ENCODE assay signal across 24 mouse cellular contexts in the genomic region with DNA sequence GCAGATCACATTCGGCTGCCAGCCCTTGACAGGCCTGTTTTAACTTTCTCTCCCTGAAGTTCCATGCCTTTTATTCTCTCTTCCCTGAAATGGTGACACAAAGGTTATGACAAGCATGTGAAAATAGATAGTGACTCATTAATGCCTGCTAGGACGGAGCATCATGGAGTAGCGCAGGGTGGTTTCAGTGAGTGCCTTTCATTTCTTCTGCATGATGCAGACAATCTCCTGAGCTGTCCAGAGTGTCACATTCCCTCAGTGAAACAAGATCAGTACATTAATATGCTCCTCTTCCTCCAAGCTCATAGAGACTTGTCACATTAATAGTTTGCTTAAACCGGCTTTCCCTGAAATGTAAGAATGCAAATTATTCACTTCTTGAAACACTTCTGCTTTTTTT.
DNase-seq lines count a peak whose midpoint lies in the region; ATAC-seq and TF ChIP-seq lines count a peak whose summit lies in the region.
"Had no signal": no experiment of that assay in that cellular context is flagged by ENCODE, and none has a peak within 500 bp of the region (broad histone marks: within the 10 kb centered on the region; RNA-seq: fewer than 3 reads in every experiment).

No protein-coding gene starts in this region.

- H3K9ac ChIP-seq in midbrain, embryonic 13.5 days (replicated peaks): no peak overlapping the region
- no peak overlapping the region for H3K9ac ChIP-seq in CH12.LX (ENCODE audit: insufficient read depth, low read depth)
- H3K9ac ChIP-seq: embryonic facial prominence, embryonic 12.5 days; forebrain, embryonic 13.5 days; hindbrain, embryonic 12.5 days; hindbrain, embryonic 15.5 days had no signal

- no peaks in the 10 kb centered on the region for H3K9me3 ChIP-seq in midbrain, embryonic 13.5 days
- no peaks in the 10 kb centered on the region for H3K9me3 ChIP-seq in midbrain, embryonic 10.5 days (replicated peaks)
- H3K9me3 ChIP-seq in CH12.LX (replicated peaks; ENCODE audit: low read length): no peaks in the 10 kb centered on the region
- H3K9me3 ChIP-seq: embryonic facial prominence, embryonic 12.5 days; forebrain, embryonic 10.5 days; forebrain, embryonic 13.5 days; G1E; hindbrain, embryonic 12.5 days; hindbrain, embryonic 15.5 days had no signal

- ATAC-seq in midbrain, embryonic 13.5 days: peak; percentile 56; the same call in 1 of the 2 replicates
- ATAC-seq: forebrain, embryonic 13.5 days; forebrain, embryonic 16.5 days had no signal

- H3K27ac ChIP-seq in midbrain, embryonic 13.5 days: no peak overlapping the region
- no peak overlapping the region for H3K27ac ChIP-seq in midbrain, embryonic 10.5 days (replicated peaks)
- no peak overlapping the region for H3K27ac ChIP-seq in CH12.LX (ENCODE audit: insufficient read depth, low read depth)
- H3K27ac ChIP-seq: embryonic facial prominence, embryonic 12.5 days; forebrain, embryonic 10.5 days; forebrain, embryonic 13.5 days; gastrocnemius, adult 2 months; hindbrain, embryonic 12.5 days; hindbrain, embryonic 15.5 days had no signal

- TF ChIP-seq CTCF in CH12.LX (conservative IDR thresholded peaks at IDR 0.05 in 1 of 2, IDR thresholded peaks at IDR 0.05 in 1 of 2; ENCODE audit: low read depth in 2 of 2, low read length in 2 of 2): no peak
- TF ChIP-seq CTCF in brain, embryonic 14.5 days (IDR thresholded peaks at IDR 0.05; ENCODE audit: borderline replicate concordance, extremely low read depth, insufficient read depth, insufficient read length): no peak

- 77% methylated on average over 4 of the region's 4 CpGs for WGBS in midbrain, embryonic 13.5 days
- WGBS in midbrain, embryonic 10.5 days: 94% methylated on average over 4 of the region's 4 CpGs

- no peak for TF ChIP-seq POLR2A in CH12.LX (IDR thresholded peaks at IDR 0.05; ENCODE audit: low read depth, low read length)
- no peak for TF ChIP-seq POLR2A in brain, embryonic 14.5 days (IDR thresholded peaks at IDR 0.05; ENCODE audit: borderline replicate concordance, extremely low read depth, insufficient read depth, insufficient read length, poor library complexity, severe bottlenecking)

- H3K4me1 ChIP-seq in midbrain, embryonic 13.5 days (replicated peaks): no peaks in the 10 kb centered on the region
- no peaks in the 10 kb centered on the region for H3K4me1 ChIP-seq in midbrain, embryonic 10.5 days
- H3K4me1 ChIP-seq in CH12.LX (ENCODE audit: control insufficient read depth in 1 of 2, insufficient read depth in 2 of 2): peaks cover 4 to 26% of the 10 kb centered on the region in 2 experiments; a peak in 3 of 4 replicates
- H3K4me1 ChIP-seq: embryonic facial prominence, embryonic 12.5 days; forebrain, embryonic 10.5 days; forebrain, embryonic 13.5 days; hindbrain, embryonic 12.5 days; hindbrain, embryonic 15.5 days had no signal

- DNase-seq in midbrain, embryonic 10.5 days (ENCODE audit: low spot score): no peak
- DNase-seq in 3134 (ENCODE audit: extremely low read depth, insufficient read length, low spot score) (peak; percentile 3), CH12.LX (ENCODE audit: extremely low read depth) (peak; percentile 23)
- DNase-seq in brain, embryonic 14.5 days (ENCODE audit: low read depth): peak; percentile 35
- no peak for DNase-seq in right cerebral cortex, postnatal 36 days (ENCODE audit: low spot score in 2 of 2)
- no peak for DNase-seq in testis, postnatal 14 days (ENCODE audit: low spot score)
- no peak for DNase-seq in thymus, postnatal 4 days
- DNase-seq: adrenal gland, adult 8-10 months; adrenal gland, postnatal 25 days; cerebellum, adult 18-20 months; cerebellum, adult 9-10 months; cerebellum, postnatal 14 days; gastrocnemius, adult 2 months; gastrocnemius, postnatal 14 days; heart, adult 11 months had no signal

- in situ Hi-C loops in CH12.LX (cut with MboI; ENCODE audit: low pct_ligation_motif_present, low pct_unique_long_range_greater_than_20kb, low sequenced_read_pairs): no loop called here

- no peaks in the 10 kb centered on the region for H3K27me3 ChIP-seq in midbrain, embryonic 13.5 days
- H3K27me3 ChIP-seq in midbrain, embryonic 10.5 days (ENCODE audit: low read depth, poor library complexity, severe bottlenecking): no peaks in the 10 kb centered on the region
- H3K27me3 ChIP-seq in CH12.LX (replicated peaks): no peaks in the 10 kb centered on the region
- H3K27me3 ChIP-seq: embryonic facial prominence, embryonic 12.5 days; forebrain, embryonic 13.5 days; hindbrain, embryonic 12.5 days; hindbrain, embryonic 15.5 days had no signal

- no peaks in the 10 kb centered on the region for H3K36me3 ChIP-seq in midbrain, embryonic 13.5 days
- H3K36me3 ChIP-seq in midbrain, embryonic 10.5 days: no peaks in the 10 kb centered on the region
- H3K36me3 ChIP-seq in CH12.LX (replicated peaks in 1 of 2; ENCODE audit: control insufficient read depth in 1 of 2, insufficient read depth in 1 of 2, low read length in 1 of 2): no peaks in the 10 kb centered on the region
- H3K36me3 ChIP-seq: embryonic facial prominence, embryonic 12.5 days; forebrain, embryonic 10.5 days; G1E; hindbrain, embryonic 12.5 days; hindbrain, embryonic 15.5 days had no signal

- TF ChIP-seq EP300 in CH12.LX (IDR thresholded peaks at IDR 0.05; ENCODE audit: low read length): no peak

- no peak overlapping the region for H3K4me3 ChIP-seq in midbrain, embryonic 13.5 days (replicated peaks)
- H3K4me3 ChIP-seq in midbrain, embryonic 10.5 days: no peak overlapping the region
- H3K4me3 ChIP-seq in CH12.LX (replicated peaks in 1 of 3; ENCODE audit: low read depth in 2 of 3, low read length in 2 of 3, poor library complexity in 1 of 3): no peak overlapping the region
- H3K4me3 ChIP-seq: embryonic facial prominence, embryonic 12.5 days; forebrain, embryonic 10.5 days; forebrain, embryonic 13.5 days; gastrocnemius, adult 2 months; hindbrain, embryonic 12.5 days; hindbrain, embryonic 15.5 days had no signal

- dilution Hi-C loops in CH12.LX (cut with MboI; ENCODE audit: extremely low pct_ligation_motif_present, extremely low pct_unique_long_range_greater_than_20kb, low sequenced_read_pairs): no loop called here

- H3K79me2 ChIP-seq in CH12.LX (replicated peaks; ENCODE audit: control insufficient read depth, extremely low read depth, insufficient read depth, poor library complexity, severe bottlenecking): no peaks in the 10 kb centered on the region

- no peak for TF ChIP-seq RAD21 in CH12.LX (IDR thresholded peaks at IDR 0.05; ENCODE audit: low read depth, low read length)

- H3K4me2 ChIP-seq in midbrain, embryonic 13.5 days (replicated peaks): no peak overlapping the region
- H3K4me2 ChIP-seq in CH12.LX (ENCODE audit: insufficient read depth, low read depth, poor library complexity, severe bottlenecking): no peak overlapping the region
- H3K4me2 ChIP-seq: embryonic facial prominence, embryonic 12.5 days; forebrain, embryonic 13.5 days; heart, embryonic 11.5 days; hindbrain, embryonic 12.5 days; hindbrain, embryonic 15.5 days had no signal

TF ChIP-seq in CH12.LX, 34 proteins besides CTCF, POLR2A, EP300 and RAD21:
- TF ChIP-seq ZNF384 (IDR thresholded peaks at IDR 0.05; ENCODE audit: low read depth, low read length) (peak; percentile 69), ZC3H11A (IDR thresholded peaks at IDR 0.05; ENCODE audit: low read depth, low read length) (no peak)

Comparison
In these comparisons a context has a peak if more than half of its experiments do, and no peak if none do; other contexts are left out.
1. DNase-seq: peak in 3134 (single experiment), CH12.LX (single experiment) and brain, embryonic 14.5 days (single experiment); none in midbrain, embryonic 10.5 days (single experiment), right cerebral cortex, postnatal 36 days (0 of 2), testis, postnatal 14 days (single experiment) and thymus, postnatal 4 days (single experiment).